Mouse (Mus musculus) cerebellum, postnatal 14 days (tissue): Measurements from ENCODE around the gene Mymk.

Source experiments
- DNase-seq, 2 experiments: peaks; one replicate each; pipeline ENCODE4 v3.0.0; 2021; ENCODE audit warnings: mixed read lengths in 2 of 2

The Mymk gene

DNA sequence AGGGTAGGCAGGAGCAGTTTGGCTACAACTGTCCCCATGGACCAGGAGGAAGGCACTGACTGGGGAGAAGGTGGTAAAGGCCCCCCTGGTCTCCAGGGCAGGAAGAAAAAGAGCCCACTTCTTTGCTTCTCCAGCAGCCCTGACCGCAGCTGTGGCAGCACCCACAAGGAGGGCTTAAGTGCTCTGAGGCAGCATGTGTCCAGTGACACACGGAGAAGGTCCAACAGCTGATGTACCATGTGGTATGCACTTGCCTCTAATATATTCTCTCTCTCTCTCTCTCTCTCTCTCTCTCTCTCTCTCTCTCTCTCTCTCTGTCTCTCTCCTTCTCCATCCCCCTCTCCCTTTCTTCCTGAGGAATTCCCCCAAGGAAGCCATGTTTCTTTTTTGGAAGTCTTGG is at the start of gene Mymk:
Mymk (minus strand) TSS at position 202 of the 400 bp plus-strand sequence.
- no peak for DNase-seq

DNA sequence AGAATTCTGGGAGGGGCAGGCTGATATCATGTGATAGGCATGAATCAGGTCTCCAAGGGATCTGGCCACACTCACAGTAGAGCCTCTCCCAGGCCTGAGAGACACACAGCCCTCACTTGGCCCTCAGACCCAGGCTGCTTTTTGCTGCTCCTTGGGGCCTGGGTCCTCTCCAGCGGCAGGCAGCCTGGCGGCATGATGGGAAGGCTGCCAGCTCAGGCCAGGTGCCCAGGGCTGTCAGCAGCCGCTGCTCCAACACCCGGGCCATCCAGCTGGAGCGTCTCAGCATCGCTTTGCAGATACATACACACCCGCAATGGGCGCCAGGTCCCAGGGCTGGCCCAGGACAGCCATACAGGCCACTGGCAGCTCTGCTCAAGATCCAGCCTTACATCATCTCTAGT is 48.3 kb upstream of the Mymk start:
- DNase-seq, result peak; percentile 44 to 59

- DNase-seq, result no peak
Observed at GRCm38 (mm10) chr2:27119766-27120165, 47.8 kb upstream of the Mymk start.

- DNase-seq, result no peak
Observed at GRCm38 (mm10) chr2:27118452-27118851, 46.5 kb upstream of the Mymk start.

DNA sequence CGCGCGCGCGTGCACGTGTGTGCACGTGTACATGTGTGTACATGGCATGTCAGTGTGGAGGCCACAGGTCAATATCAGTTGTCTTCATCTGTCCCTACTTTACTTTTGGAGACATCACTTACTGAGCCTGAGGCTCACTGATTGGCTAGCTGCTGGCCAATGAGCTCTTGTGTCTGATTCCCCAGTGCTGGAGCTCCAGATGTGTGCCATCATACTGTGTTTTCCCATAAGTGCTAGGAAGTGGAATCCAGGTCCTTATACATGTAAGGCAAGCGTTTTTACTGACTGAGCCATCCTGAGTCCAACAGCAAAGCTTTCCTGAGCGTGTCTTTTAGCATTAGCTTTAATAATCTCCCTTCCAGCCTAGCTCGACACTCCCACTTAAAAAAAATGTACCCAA is 42.2 kb upstream of the Mymk start:
- DNase-seq, result no peak

DNA sequence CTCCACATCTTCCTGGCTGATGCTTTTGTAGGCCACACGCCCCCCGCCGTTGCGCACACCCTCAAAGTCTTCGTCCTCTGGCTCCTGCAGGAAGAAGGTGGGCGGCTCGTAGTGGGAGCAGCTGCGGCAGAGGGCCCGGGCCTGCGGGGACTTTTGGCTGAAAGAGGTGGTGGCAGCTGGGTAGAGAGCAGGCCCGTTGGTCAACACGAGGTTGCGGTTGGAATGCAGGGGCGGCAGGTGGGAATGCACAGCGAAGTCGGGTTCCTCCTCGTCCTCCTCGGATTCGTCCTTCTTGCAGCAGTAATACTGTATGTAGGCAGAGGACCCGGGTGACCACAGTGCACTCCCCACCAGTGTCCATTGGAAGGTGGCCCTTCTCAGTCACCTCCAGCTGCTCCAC is 40.6 kb upstream of the Mymk start:
- no peak for DNase-seq

DNA sequence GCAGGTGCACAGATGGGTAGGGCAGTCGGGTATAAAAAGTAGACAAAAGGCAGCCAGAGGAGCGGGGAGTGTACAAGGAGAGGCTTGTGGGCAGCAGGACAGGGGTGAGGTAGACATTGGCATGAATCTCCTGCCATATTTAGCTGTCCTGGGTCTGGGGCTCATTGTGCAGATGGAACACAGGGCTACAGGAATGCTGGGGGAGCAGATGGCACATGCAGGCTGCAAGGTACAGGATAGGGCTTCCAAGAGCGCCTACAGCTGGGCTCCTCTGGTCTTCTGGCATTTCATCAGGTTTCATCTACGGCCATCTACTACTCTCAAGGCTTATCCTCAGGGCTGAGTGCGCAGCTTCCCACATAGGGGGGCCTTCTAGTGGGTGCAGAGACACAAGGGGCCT is 37.1 kb upstream of the Mymk start:
- DNase-seq, result peak; percentile 57 to 64

DNA sequence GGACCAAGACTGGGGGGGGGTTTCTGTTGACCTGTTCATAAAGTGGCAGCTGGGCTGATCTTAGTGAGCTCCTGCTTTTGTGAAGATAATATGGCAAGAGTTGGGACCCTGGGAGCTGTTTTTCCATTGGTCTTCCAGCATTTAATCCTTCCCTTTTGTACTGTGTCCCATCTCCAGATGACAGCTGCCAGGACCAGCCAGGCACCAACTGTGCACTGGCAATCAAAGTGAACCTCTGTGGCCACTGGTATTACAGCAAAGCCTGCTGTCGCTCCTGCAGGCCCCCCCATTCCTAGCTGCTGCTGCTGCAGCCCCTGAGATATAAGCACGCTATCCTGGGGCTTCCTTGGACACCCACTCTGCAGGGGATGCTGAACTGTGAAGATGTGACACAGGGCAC is 36.2 kb upstream of the Mymk start:
- peak in 1 of 2 experiments; percentile 59 for DNase-seq

GRCm38 (mm10) chr2:27106816-27107215 is 34.8 kb upstream of the Mymk start:
- DNase-seq, result no peak

- DNase-seq, result no peak
Observed at GRCm38 (mm10) chr2:27103554-27103953, 31.6 kb upstream of the Mymk start.

- DNase-seq, result peak in 1 of 2 experiments; percentile 54
Observed at GRCm38 (mm10) chr2:27097776-27098175, 25.8 kb upstream of the Mymk start.

DNA sequence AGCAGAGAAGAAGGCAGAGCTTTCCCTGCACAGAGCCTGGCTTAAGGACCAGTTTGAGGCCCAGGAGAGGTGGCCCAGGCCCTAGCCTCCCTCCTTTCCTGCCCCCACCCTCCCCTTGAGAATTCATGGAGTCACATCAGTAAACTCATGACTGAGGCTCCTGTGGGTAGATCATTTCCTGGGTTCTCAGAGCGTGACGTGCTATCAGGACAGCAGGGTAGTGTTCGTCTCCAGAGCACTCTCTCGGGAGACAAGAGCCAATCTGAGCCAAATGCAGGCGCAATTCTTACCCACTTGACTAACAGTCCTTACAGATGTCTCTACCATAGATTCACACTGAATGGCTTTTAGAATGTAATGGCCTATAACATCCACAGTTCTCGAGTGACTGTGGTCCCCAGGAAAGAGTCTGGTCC is 25.3 kb upstream of the Mymk start:
- DNase-seq, result no peak

- no peak for DNase-seq
Observed at GRCm38 (mm10) chr2:27096341-27096981, 24.5 kb upstream of the Mymk start.

GRCm38 (mm10) chr2:27095178-27095577 is 23.2 kb upstream of the Mymk start:
- no peak for DNase-seq

- no peak for DNase-seq
Observed at GRCm38 (mm10) chr2:27089238-27089637, 17.3 kb upstream of the Mymk start.

DNA sequence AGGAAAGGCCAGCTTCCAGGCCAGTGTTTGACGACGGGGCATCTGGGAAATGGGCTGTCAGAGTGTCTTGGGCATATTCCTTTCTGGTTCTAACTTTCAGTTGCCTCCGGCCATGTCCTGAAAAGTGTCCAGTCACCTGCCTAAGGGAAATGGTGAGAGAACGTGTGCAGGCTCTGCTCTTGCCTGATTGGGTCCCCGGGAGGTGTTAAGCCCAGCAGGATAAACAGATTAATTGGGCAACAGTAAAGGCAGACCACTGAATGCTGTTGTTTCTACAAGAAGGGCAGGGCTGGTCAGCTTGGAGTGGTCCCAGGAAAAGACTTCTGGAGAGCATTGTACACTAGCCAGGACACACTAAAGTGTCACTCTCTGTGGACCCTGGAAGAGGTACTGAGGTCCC is 16.7 kb upstream of the Mymk start:
- no peak for DNase-seq

- peak; percentile 40 to 54 for DNase-seq
Observed at GRCm38 (mm10) chr2:27088071-27088644, 16.2 kb upstream of the Mymk start.

DNA sequence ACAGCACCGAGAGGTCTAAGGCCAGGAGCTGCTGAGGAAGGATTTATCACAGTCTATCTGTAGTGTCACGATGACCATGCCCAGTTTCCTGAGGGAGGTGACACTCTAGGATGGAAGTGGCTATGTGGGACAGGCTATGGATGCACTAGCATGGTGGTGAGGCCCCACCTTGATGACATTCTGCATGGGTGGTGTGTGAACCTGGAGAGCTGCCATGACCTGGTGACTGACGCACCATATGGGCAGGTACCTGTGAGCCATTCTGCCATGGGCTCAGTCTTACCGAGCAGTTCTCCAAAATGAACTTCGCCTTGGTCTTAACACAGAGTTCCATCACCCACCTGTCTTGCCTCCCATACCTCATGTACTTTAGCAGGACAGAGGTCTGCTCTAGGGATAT is 15.6 kb upstream of the Mymk start:
- DNase-seq, result no peak

GRCm38 (mm10) chr2:27086483-27087010 is 14.6 kb upstream of the Mymk start:
- no peak for DNase-seq

DNA sequence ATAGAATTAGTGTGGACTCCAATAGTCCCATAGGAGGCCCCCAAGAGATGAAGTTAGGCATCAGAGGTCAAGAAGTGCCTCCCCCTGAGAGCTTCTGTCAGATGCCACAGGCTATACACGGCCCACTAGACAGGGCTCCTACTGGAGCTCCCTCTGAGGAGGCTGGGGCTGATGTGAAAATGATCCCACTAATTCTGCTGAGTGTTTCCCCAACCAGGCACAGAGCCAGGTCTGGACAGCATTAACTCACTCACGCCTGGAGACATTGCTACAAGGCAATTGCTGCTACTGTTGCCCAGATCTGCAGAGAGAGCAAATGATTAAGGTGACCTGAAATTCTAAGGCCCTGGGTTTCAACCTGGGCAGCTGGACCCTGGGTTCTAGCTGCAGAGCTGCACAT is 13.8 kb upstream of the Mymk start:
- DNase-seq, result no peak

DNA sequence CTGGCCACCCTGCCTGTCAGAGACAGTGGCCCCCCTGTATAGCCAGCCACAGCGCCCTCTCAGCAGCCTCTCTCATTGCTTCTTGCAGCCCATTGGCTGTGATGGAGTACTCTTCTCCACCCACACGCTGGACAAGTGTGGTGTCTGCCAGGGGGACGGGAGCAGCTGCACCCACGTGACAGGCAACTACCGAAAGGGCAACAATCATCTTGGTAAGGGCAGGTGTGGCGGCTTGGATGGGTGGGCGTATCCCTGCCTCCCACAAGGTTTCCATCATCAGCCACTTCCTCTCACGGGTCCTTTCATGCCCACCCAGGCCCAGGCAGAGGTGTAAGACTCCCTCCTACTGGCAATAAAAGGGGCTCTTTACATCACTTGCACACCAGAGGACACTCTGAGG is 13.0 kb upstream of the Mymk start:
- DNase-seq, result no peak

DNA sequence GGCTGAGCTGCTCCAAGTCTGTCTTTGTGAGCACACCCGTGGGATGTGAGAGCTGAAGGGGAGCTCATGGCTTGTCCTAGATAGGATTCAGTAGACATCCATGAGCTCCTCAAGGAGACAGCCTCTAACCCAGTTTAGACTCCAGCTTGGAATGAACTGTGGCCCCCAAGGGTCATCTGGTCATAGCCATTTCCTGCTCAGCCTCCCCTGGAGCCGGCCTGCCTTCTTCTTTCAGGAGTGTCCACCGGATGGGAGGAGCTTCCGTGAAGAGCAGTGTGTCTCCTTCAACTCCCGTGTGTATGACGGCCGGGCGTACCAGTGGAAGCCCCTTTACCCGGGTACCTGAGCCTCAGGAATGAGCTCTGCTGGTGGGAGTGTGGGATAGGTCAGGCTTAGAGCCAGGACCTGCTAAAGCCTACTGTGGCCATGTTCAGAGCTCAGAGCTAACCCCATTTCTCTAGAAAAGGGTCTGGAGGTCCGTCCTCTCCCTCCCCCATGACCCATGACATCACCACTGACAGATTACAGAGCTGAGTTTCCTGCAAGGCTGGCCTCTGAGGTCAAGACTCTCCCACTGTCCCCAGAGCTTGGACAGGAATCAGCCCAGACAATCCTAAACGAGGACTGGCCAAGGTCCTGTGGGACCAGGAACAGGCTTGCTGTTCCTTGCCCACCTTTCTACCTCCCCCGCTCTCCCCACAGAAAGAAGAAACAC is 11.9 kb upstream of the Mymk start:
- DNase-seq, result no peak

GRCm38 (mm10) chr2:27079649-27080048 is 7.7 kb upstream of the Mymk start:
- peak in 1 of 2 experiments; percentile 50 for DNase-seq

- DNase-seq, result peak; percentile 62 to 78
Observed at GRCm38 (mm10) chr2:27079152-27079584, 7.2 kb upstream of the Mymk start, which contains the start of gene Adamtsl2. Gene Adamtsl2 (plus strand): TSS chr2:27079379.
